Mouse (Mus musculus) ES-Bruce4 (cell line): Measurements from ENCODE around the gene Ak7.

Experiments used
- CTCF ChIP-seq: IDR thresholded peaks from one replicate; pipeline ENCODE4 v1.8.1; 2011; ENCODE audit warnings: low read depth, low read length
- POLR2A ChIP-seq: IDR thresholded peaks from one replicate; pipeline ENCODE4 v1.8.1; 2011; ENCODE audit warnings: low read length; ENCODE audit not compliant: insufficient read depth

- no peak for TF ChIP-seq POLR2A
- no peak for TF ChIP-seq CTCF
Measured at GRCm38 (mm10) chr12:105689435-105689834, 16.3 kb upstream of the Ak7 start.
